Mouse (Mus musculus) adrenal gland, adult (tissue): ENCODE measurements around the gene Gprc5a.

Experiments used
- DNase-seq, 2 experiments: peaks; one replicate each; pipeline ENCODE4 v3.0.0; 2022 to 2023; ENCODE audit warnings: low spot score in 1 of 2; ENCODE audit not compliant: inconsistent age in 2 of 2

Gprc5a gene

DNA sequence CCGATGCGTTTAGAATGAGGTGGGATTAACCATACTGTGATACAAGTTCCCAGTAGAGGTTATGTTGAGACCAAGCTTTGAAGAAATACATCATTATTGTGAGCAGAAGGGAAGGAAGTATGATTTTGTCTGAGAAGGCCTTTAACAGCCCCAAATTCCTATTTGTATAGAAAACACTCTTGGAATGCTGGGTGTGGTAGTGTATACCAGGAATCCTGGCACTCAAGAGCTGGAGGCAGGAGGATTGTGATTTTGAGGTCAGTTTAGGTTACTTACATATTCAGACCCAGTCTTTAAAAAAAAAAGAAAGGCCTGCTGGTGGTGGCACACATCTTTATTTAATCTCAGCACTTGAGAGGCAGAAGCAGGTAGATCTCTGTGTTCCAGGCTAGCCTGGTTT lies 4.9 kb downstream of the Gprc5a start:
- DNase-seq = no peak

DNA sequence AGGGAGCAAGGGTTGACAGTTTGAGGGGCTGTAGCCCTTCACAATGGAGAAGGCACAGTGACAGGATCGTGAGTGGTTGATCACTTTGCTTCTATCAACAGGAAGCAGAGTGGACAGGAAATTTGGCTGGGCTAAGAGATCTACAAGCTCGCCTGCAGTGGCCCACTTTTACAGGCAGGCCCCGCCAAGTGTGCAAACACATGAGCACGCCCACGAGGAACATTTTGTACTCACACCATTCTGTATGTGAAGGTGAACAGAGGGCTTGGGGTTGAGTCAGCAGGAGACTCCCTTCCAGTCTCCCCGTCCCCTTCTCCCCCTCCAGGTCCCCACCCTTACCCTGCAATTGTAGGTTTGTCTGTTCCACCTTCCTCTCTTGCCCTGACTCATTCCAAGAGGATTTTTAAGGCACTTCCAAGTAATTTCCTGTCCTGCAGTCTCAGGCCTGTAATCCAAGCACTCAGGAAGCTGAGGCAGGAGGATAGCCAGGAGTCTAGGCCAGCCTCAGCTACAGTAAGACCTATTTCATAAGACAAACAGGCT lies 9.0 kb downstream of the Gprc5a start:
- DNase-seq = no peak

- DNase-seq = no peak
Measured at GRCm38 (mm10) chr6:135076202-135076601, 10.8 kb downstream of the Gprc5a start.

GRCm38 (mm10) chr6:135078420-135078819 lies 13.0 kb downstream of the Gprc5a start:
- DNase-seq = no peak

- DNase-seq = no peak
Measured at GRCm38 (mm10) chr6:135083991-135084502, 18.6 kb downstream of the Gprc5a start.

DNA sequence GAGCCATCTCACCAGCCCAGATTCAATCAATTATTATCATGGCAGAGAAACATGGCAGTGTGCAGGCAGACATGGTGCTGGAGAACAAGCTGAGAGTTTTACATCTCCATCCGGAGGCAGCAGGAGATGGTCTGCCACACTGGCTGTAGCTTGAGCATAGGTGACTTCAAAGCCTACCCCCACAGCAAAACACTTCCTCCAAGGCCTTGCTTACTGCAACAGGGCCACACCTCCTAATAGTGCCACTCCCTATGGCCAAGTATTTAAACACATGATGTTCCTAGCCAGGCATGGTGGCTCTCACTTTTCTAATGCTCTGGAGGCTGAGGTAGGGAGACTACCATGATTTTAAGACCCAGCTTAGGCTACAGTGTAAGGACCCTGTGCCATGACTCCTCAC lies 20.3 kb downstream of the Gprc5a start:
- DNase-seq = no peak

DNA sequence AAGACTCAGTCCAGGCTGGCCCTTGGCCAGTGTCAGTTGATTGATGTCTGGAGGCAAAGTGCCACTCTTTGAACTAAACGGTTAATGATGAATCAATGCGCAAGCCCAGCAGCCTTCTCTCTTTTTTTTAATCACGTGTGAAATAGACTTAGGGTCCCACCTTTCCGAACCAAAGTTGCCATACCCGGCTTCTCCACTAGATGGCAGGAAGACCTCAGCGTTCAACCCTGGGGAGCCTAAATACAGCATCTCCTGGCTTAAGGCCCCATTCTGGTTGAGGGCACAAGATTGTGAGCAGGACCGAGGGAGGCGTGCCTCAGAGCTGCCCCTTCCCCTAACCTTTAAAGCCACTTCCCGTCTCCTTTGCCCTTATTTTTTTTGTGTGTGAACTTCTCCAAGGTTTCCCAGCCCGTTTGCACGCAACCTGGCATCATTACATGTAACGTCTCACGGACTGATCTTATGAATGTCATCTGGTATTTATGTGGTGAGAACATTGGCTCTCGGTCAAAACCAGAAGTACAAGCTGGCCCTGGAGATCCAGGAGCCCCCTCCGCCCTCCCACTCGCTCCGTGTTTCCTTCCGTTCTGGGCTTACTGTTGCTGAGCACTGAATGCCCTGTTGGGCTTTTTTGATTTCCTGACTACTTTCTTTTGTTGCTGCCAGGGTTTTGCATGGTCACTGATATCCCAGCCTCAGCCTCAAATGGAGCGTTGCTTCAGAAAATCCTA lies 22.4 kb downstream of the Gprc5a start:
- peak; percentile 54 to 89 for DNase-seq

- no peak for DNase-seq
Measured at GRCm38 (mm10) chr6:135089786-135090185, 24.3 kb downstream of the Gprc5a start.

DNA sequence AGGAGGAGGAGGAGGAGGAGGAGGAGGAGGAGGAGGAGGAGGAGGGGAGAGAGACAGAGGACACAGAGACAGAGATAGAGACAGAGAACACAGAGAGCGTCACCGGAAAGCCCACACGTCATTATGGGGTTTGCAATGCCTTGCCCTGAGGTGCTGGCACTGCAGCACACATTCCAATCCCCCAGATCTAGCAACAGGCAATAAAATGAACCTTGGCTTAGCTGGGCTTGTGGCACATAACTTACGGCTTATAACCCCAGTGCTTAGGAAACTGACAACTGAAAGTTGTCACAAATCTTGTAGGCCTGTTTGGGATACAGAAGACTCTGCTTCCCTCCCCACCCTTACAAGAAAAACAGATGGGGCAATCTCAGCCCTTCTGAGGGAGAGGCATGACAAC lies 25.2 kb downstream of the Gprc5a start:
- DNase-seq = no peak

DNA sequence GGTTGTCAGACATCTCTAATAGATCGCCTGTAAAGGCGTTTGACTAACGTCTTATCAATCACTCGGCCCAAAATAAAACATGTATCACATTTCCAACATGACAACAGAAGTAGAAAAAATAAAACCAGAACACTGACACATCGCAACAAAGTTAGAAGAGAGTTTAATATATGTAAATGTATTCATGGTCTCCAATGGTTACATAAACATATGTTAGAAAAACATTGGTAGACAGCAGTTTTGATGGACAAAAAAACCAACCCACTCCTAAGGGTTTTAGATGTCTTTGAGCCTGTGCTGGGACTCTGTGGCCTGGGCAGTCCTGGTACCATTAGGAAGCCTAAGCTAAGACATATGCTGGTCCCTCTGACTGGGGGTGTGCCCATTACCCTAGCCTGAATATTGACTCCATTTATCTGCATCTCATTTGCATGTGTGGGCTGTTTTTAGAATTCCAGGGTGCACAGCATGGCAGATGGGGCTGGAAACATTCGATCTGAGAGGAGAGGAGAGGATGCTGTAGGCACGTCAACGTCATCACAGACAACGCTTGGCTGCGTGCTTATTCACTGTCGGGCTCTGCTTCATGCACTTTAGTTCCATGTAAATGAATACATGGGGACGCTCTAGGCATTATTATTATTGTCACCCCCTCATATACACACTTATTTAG lies 27.5 kb downstream of the Gprc5a start:
- DNase-seq = no peak

- DNase-seq = no peak
Measured at GRCm38 (mm10) chr6:135100787-135101472, 35.5 kb downstream of the Gprc5a start.

DNA sequence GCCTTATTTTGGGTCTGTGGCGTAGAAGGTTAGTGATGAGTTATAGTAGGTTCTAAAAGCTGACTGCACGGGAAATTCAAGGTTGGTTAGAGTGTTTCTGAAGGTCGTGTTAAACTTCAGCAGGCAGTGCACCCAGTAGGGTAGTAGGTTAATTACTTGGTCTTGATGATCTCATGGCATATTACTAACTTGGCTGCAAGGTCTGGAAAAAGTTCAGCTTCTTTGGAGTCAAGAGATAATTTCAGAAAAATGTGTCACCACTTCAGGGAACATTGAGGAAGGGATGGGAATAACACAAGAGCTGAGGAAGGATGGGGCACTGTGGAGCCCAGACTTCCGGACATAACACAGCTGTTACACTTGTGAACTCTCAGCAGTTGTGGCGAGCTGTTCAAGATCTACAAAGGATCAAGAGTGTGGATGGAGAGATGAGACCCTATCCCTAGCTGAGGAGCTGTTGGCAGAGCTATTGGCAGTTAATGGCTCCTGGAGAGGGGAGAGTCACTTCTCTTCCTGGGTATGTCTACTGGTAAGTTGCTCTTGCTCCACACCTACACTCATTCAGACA lies 37.4 kb downstream of the Gprc5a start:
- peak; percentile 19 to 84 for DNase-seq

DNA sequence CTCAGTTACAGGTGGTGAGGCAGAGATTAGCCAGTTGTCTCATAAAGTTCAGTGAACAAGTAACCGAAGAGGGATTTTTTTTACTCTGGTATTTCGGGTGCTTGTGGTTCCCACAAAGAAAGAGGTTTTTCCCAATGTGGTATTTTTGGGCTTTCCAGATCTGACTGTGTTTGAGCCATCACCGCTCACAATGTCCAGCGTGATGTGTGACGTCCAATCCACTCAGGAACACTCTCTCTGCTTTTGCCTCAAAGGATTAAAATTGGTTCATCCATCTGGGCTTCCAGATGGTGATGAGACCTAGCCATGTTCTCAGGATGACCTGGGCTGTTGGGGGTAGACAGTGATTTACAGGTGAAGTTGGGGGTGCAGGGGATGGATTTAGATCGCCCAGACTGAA lies 41.6 kb downstream of the Gprc5a start:
- DNase-seq = no peak

DNA sequence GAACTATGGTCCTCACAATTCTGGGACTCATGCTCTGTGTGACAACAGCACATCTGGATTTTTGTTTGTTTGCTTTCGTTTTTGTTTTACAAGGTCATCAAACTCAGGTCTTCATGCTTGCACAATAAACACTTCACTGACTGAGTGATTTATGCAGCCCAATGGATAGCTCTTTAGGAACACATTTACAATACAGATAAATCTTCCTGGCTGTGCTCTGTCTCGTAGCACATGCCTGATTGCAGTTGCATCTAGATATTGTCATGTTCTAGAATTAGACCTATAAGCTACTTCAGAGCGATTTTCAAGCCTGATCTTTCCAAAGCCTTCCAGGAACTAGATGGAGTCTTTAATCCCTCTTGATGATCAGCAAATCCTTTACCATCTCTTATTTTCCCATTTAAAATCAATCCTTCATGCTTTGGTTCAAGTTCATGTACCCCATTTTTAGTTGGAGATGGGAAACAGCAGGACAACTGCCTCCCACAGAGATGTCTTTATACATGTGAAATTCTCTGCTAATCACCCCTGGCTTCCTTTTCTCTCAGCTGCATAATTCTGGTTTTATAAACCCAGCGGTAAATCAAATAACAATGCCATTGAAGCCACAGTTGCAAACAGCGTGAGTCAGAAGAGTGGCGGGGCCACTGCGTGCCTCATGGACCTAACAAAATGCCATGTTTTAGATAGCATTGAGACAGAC lies 47.1 kb downstream of the Gprc5a start:
- peak; percentile 15 to 40 for DNase-seq

DNA sequence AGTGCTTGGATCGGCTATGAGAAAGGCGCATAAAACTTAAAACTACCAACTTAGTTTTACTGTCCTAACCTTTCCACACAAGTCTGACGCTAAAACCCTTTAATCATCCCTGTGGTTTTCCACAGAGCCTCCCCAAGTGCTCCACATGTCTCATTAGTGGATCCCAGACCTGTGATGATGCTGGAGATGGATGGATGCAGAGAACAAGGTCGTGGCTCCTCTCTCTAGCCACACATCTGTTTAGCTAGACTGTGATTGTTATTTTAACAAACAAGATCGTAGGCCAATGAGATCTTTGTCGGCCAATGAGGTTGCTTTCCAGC lies 47.6 kb downstream of the Gprc5a start:
- DNase-seq = no peak

- DNase-seq = no peak
Measured at GRCm38 (mm10) chr6:135116479-135116878, 51.0 kb downstream of the Gprc5a start.

DNA sequence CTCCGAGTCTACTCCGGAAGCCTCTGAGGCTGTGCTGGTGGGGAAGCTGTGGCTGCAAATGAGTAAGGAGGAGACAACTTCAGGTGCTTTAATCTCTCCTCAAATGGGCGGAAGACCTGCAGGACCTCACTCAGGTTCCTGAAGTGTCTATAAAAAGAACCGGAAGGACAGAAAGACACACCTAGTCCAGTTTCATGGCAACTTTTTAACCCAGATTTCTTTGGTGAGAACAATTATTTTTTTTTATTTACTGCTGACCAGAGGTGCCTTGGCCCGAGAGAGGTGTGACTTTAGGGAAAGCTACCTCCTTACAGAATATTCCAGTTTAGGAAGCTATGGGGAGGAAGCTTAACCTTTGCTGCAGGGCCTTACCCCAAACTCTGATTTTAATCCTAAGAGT lies 52.7 kb downstream of the Gprc5a start, which contains the start of gene Gprc5d:
Gprc5d (minus strand) TSS at position 101 of the 400 bp plus-strand sequence.
- no peak for DNase-seq

- no peak for DNase-seq
Measured at GRCm38 (mm10) chr6:135124755-135125380, 59.4 kb downstream of the Gprc5a start.

- no peak for DNase-seq
Measured at GRCm38 (mm10) chr6:135133086-135133485, 67.6 kb downstream of the Gprc5a start.

DNA sequence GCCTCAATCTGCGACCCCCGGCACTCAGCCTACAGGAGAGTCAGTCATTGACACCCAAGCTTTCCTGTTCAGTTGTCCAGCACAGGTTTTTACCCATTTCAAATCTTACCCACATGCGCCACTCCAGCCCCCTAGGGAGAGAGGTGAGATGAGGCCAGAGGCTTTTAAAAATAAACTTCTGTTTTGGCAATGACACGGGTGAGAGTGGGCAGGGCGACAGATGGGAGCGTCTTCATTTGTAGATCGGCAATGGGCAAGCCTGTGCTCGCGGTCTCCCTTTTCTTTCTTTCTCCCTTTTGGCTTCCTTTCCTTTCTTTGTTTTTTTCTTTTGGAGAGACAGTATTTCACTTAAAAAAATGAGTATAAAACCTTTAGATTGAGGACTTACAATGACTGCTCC lies 68.0 kb downstream of the Gprc5a start:
- DNase-seq = no peak
